Mouse (Mus musculus) limb, embryonic 14.5 days (tissue): ENCODE data around the gene Aatk. TPM values are rescaled to one million over a fixed set of nuclear protein-coding genes. Genes with fewer than 3 reads are reported as not detected.

Experiments used
- ATAC-seq: fragments of 200-750 bp; cut with Nextera tagmentation; 2 replicates; pipeline ENCODE4 v1.8.0; 2017; ENCODE audit warnings: low read depth, moderate number of reproducible peaks, moderate TSS enrichment; ENCODE audit not compliant: low FRiP score
- DNase-seq: peaks from one replicate; pipeline ENCODE4 v3.0.0-alpha.2; 2015; ENCODE audit warnings: low spot score
- H3K27ac ChIP-seq: fragments of 300-500 bp; sonication (generic); replicated peaks from 2 replicates; pipeline ENCODE4 v1.5.1; 2014; ENCODE audit warnings: low read depth, mild to moderate bottlenecking, low read length, moderate library complexity, mixed read lengths
- H3K27me3 ChIP-seq: fragments of 300-500 bp; sonication (generic); 2 replicates; pipeline ENCODE4 v1.6.1; 2014; ENCODE audit warnings: low read length, mixed read lengths; ENCODE audit not compliant: control insufficient read depth, insufficient read depth
- H3K36me3 ChIP-seq: fragments of 300-500 bp; sonication (generic); 2 replicates; pipeline ENCODE4 v1.6.1; 2014; ENCODE audit warnings: mild to moderate bottlenecking, low read length, moderate library complexity, mixed read lengths; ENCODE audit not compliant: control insufficient read depth, insufficient read depth
- H3K4me1 ChIP-seq: fragments of 300-500 bp; sonication (generic); 2 replicates; pipeline ENCODE4 v1.6.1; 2014; ENCODE audit warnings: antibody characterized with exemption, low read length, mixed read lengths; ENCODE audit not compliant: control insufficient read depth, insufficient read depth
- H3K4me2 ChIP-seq: fragments of 300-500 bp; sonication (generic); replicated peaks from 2 replicates; pipeline ENCODE4 v1.6.1; 2014; ENCODE audit warnings: low read depth, mild to moderate bottlenecking, low read length, moderate library complexity; ENCODE audit not compliant: severe bottlenecking
- H3K4me3 ChIP-seq: fragments of 300-500 bp; sonication (generic); replicated peaks from 2 replicates; pipeline ENCODE4 v1.5.1; 2014; ENCODE audit warnings: low read length
- H3K9ac ChIP-seq: fragments of 300-500 bp; sonication (generic); 2 replicates; pipeline ENCODE4 v1.6.1; 2014; ENCODE audit warnings: mild to moderate bottlenecking, low read depth, low read length, moderate library complexity; ENCODE audit not compliant: severe bottlenecking
- H3K9me3 ChIP-seq: fragments of 300-500 bp; sonication (generic); 2 replicates; pipeline ENCODE4 v1.6.1; 2016; ENCODE audit warnings: low read length; ENCODE audit not compliant: control insufficient read depth
- POLR2A ChIP-seq: fragments of 200-500 bp; IDR thresholded peaks from 2 replicates; pipeline ENCODE4 v1.8.0; 2012; ENCODE audit warnings: inconsistent platforms, mild to moderate bottlenecking, moderate library complexity, borderline replicate concordance; ENCODE audit not compliant: insufficient read depth, insufficient read length; ENCODE audit errors: extremely low read depth
- WGBS: fragments of 180-500 bp; shearing (Covaris S2); extraction: QIAGEN DNeasy Blood & Tissue Kit; methylation state at CpG from one replicate; pipeline ENCODE4 v1.1.7; 2014; 5-methylcytosine and 5-hydroxymethylcytosine counted together
- polyA plus RNA-seq, 2 experiments: library from polyadenylated mRNA; depleted of rRNA in 1 of 2; stranded (reverse) in 1 of 2; unstranded in 1 of 2; fragments of >200 nt; fragmentation: Nextera tagmentation in 1 of 2; extraction: Ambion mirVana in 1 of 2; gene quantifications; 2 replicates each; pipeline versions ENCODE4 v1.2.1 to v1.2.3; 2012 to 2014

Aatk gene
- polyA plus RNA-seq, 2 experiments = 5.9 to 14.8 TPM

- Histone ChIP-seq H3K4me2 (no peak overlapping the region), H3K9ac (no peak overlapping the region), H3K4me1 (peaks cover 18% of the 10 kb centered on the region), H3K27me3 (peaks cover 9% of the 10 kb centered on the region), H3K27ac (no peak overlapping the region), H3K36me3 (no peaks in the 10 kb centered on the region), H3K9me3 (no peaks in the 10 kb centered on the region), H3K4me3 (no peak overlapping the region)
- TF ChIP-seq POLR2A = no peak
- ATAC-seq = peak; percentile 18; the same call in 1 of the 2 replicates
- WGBS = 61% methylated on average over 9 of the region's 9 CpGs
- DNase-seq = no peak
Observed at GRCm38 (mm10) chr11:120052274-120052673, 5.3 kb upstream of the Aatk start.

- peaks cover 23% of the 10 kb centered on the region for H3K4me1 ChIP-seq
- H3K27ac ChIP-seq = no peak overlapping the region
- H3K4me3 ChIP-seq = no peak overlapping the region
- H3K27me3 ChIP-seq = peaks cover 9% of the 10 kb centered on the region
- no peak overlapping the region for H3K4me2 ChIP-seq
- H3K36me3 ChIP-seq = no peaks in the 10 kb centered on the region
- TF ChIP-seq POLR2A = no peak
- no peak for DNase-seq
- no peaks in the 10 kb centered on the region for H3K9me3 ChIP-seq
- no peak for ATAC-seq
- H3K9ac ChIP-seq = no peak overlapping the region
- WGBS = 43% methylated on average over 14 of the region's 14 CpGs
Observed at GRCm38 (mm10) chr11:120051124-120051811, 4.3 kb upstream of the Aatk start.

- Histone ChIP-seq H3K27me3 (peaks cover 9% of the 10 kb centered on the region), H3K4me3 (no peak overlapping the region), H3K27ac (no peak overlapping the region), H3K9me3 (no peaks in the 10 kb centered on the region), H3K36me3 (no peaks in the 10 kb centered on the region), H3K9ac (no peak overlapping the region), H3K4me1 (peaks cover 32% of the 10 kb centered on the region), H3K4me2 (no peak overlapping the region)
- WGBS = 82% methylated on average over 8 of the region's 8 CpGs
- no peak for TF ChIP-seq POLR2A
- no peak for ATAC-seq
- DNase-seq = no peak
Observed at GRCm38 (mm10) chr11:120049067-120049466, 2.1 kb upstream of the Aatk start.

- no peak for DNase-seq
- Histone ChIP-seq H3K27me3 (peaks cover 9% of the 10 kb centered on the region), H3K4me1 (peaks cover 32% of the 10 kb centered on the region), H3K9ac (0 out of 2 replicates have a peak overlapping the region, but pooled peaks have one; percentile 74), H3K4me2 (peak overlapping the region; percentile 93), H3K4me3 (peak overlapping the region; percentile 66), H3K36me3 (no peaks in the 10 kb centered on the region), H3K9me3 (no peaks in the 10 kb centered on the region), H3K27ac (no peak overlapping the region)
- no peak for ATAC-seq
- 5% methylated on average over 12 of the region's 23 CpGs for WGBS
- no peak for TF ChIP-seq POLR2A
Observed at GRCm38 (mm10) chr11:120048252-120048556, 1.2 kb upstream of the Aatk start.

- Histone ChIP-seq H3K4me1 (peaks cover 32% of the 10 kb centered on the region), H3K9me3 (no peaks in the 10 kb centered on the region), H3K9ac (peak overlapping the region; percentile 74), H3K36me3 (no peaks in the 10 kb centered on the region), H3K27ac (no peak overlapping the region), H3K27me3 (peaks cover 9% of the 10 kb centered on the region), H3K4me2 (peak overlapping the region; percentile 93), H3K4me3 (peak overlapping the region; percentile 66)
- 12% methylated on average over 23 of the region's 23 CpGs for WGBS
- TF ChIP-seq POLR2A = no peak
- no peak for ATAC-seq
- no peak for DNase-seq
Observed at GRCm38 (mm10) chr11:120047531-120048251, 724 bp upstream of the Aatk start.
